Mouse (Mus musculus) CH12.LX (cell line): Measurements from ENCODE around the gene Proca1.

Experiments used
- CHD2 ChIP-seq: IDR thresholded peaks from 2 replicates; pipeline ENCODE4 v1.6.1; 2011; ENCODE audit warnings: low read length, improper control_type of control experiment
- CTCF ChIP-seq, 2 experiments: IDR thresholded peaks in 1 of 2; conservative IDR thresholded peaks in 1 of 2; 2 replicates each; pipeline ENCODE4 v1.5.1; 2011 to 2012; ENCODE audit warnings: low read depth in 2 of 2, low read length in 2 of 2, improper control_type of control experiment in 1 of 2, inconsistent platforms in 1 of 2, mild to moderate bottlenecking in 1 of 2, moderate library complexity in 1 of 2
- EP300 ChIP-seq: IDR thresholded peaks from 2 replicates; pipeline ENCODE4 v1.6.1; 2011; ENCODE audit warnings: low read length, improper control_type of control experiment
- POLR2A ChIP-seq: IDR thresholded peaks from 2 replicates; pipeline ENCODE4 v1.6.1; 2011; ENCODE audit warnings: low read depth, mild to moderate bottlenecking, improper control_type of control experiment, low read length
- USF1 ChIP-seq: IDR thresholded peaks from 2 replicates; pipeline ENCODE4 v1.6.1; 2014; ENCODE audit warnings: low read depth, mild to moderate bottlenecking, inconsistent platforms, low read length, improper control_type of control experiment

DNA sequence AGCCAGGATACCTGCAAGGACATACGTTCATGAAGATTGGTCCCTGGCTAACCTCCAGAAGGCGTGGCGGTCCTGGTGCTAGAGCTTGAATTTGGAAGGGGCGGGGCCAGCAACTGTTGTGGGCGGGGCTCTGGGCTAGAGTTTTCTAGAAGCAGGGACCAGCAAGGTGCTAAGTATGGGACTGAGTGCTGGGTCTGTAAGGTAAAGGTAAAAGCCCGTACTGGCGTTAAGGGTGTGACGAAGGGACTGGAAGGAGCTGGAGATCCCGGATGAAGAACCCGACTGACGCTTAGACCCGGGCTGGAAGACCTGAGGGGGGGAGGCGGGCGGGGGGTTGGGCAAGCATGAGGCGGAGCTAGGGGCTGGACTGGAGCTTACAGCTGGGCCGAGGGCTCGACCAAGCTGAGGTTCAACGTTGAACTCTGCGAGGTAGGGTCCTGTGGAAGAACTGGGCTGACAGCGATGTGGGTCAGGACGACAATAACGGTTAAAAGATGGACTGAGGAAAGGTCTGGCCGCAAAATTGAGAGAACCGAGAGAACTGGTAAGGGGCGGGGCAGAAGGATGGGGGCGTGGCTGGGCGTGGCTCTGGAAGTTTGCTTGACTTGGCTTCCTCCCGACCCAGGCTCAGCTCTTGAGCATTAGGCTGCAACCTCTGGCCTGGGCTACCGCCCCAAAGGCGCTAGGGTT lies 1.4 kb downstream of the Proca1 start:
- TF ChIP-seq CHD2 (peak; percentile 61), POLR2A (no peak), USF1 (no peak), CTCF (conservative IDR thresholded peaks at IDR 0.05 in 1 of 2, IDR thresholded peaks at IDR 0.05 in 1 of 2; ENCODE audit: low read depth in 2 of 2, low read length in 2 of 2) (no peak), EP300 (no peak)
